Mouse (Mus musculus) liver, embryonic 14 days (tissue): ENCODE data around the gene Rcvrn. TPM values are rescaled to one million over a fixed set of nuclear protein-coding genes. Genes with fewer than 3 reads are reported as not detected.

ENCODE experiments used
- polyA plus RNA-seq: library from polyadenylated mRNA; depleted of rRNA; stranded (reverse); fragments of >200 nt; gene quantifications from 2 replicates; pipeline ENCODE4 v1.2.3, GENCODE M21; 2012; rRNA removed

The Rcvrn gene
- 0.02 TPM in 1 of 2 replicates, not detected in the other for polyA plus RNA-seq

DNA sequence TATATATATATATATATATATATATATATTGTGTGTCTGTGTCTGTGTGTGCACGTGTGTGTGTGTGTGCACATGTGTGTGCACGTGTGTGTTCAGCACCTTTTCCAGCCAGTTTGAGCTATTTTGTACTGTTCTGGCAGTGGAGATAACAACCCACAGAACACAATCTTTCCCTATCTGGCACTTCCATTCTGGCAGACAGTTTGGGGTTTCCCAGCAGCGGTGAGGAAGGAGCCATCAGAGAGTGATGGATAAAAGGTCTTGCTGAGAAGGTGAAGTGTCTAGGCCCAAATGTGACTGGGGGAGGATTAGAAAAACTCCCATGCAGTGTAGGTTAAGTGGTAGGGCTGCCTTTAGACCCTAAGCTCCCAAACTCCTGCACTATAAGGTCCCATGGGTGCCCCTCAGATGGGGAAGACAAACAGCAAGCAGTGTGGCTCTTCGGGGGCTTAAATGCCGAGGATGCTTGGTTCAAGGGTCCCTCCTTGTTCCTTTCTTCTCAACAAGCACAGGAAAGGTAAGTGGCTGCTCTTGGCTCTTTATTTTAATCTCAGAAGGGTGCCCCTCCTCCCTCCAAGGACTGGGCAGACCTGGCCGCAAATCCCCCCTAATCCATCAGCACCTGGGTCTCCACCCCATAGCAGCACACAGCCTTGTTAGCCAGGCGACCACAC lies at the start of gene Rcvrn:
Gene Rcvrn (plus strand): TSS at position 624 of the 674 bp plus-strand sequence.

Other genes starting within 250 kb of the Rcvrn start
- 0.49 and 0.54 TPM in 2 replicates for gene Gas7, start 239.9 kb upstream of the Rcvrn start, polyA plus RNA-seq
- gene Glp2r, start 75.8 kb downstream of the Rcvrn start, polyA plus RNA-seq, result 0.17 and 0.21 TPM in 2 replicates
- not detected in 2 replicates for gene Gsg1l2, start 79.3 kb downstream of the Rcvrn start, polyA plus RNA-seq
- gene Dhrs7c, start 102.9 kb downstream of the Rcvrn start, polyA plus RNA-seq, result 0.33 TPM in 1 of 2 replicates, not detected in the other
- 0.02 and 0.05 TPM in 2 replicates for gene Usp43, start 226.8 kb downstream of the Rcvrn start, polyA plus RNA-seq